Mouse (Mus musculus) cerebellum, postnatal 10 days (tissue): ENCODE measurements around the gene Xylb.
"Not testable (repeated sequence)": the region's sequence is repeated elsewhere in the genome, so short reads cannot be mapped to it uniquely, and the experiment has no call there.

Experiments
- DNase-seq, 2 experiments: peaks; one replicate each; pipeline ENCODE4 v3.0.0; 2021; ENCODE audit warnings: mixed read lengths in 2 of 2

Xylb gene

GRCm38 (mm10) chr9:119340909-119341816 is 16.0 kb upstream of the Xylb start, which contains the start of gene Myd88:
Gene Myd88 (minus strand): TSS chr9:119341411.
- DNase-seq, result peak; percentile 87 to 93

- no peak for DNase-seq
These were observed 14.5 kb upstream of the Xylb start for GRCm38 (mm10) chr9:119342728-119343127.

GRCm38 (mm10) chr9:119346376-119346775 is 10.8 kb upstream of the Xylb start:
- no peak for DNase-seq

GRCm38 (mm10) chr9:119350531-119350930 is 6.7 kb upstream of the Xylb start:
- no peak for DNase-seq

- DNase-seq, result no peak
These were observed 6.1 kb upstream of the Xylb start for GRCm38 (mm10) chr9:119350947-119351705.

- peak; percentile 86 to 92 for DNase-seq
These were observed 5.1 kb upstream of the Xylb start for GRCm38 (mm10) chr9:119352060-119352459.

- no peak for DNase-seq
These were observed 3.3 kb upstream of the Xylb start for GRCm38 (mm10) chr9:119353926-119354325.

GRCm38 (mm10) chr9:119355943-119356342 is 1.2 kb upstream of the Xylb start:
- DNase-seq, result no peak

GRCm38 (mm10) chr9:119358058-119358429 is 863 bp downstream of the Xylb start:
- DNase-seq, result peak in 1 of 2 experiments; percentile 29

- DNase-seq, result no peak
These were observed 4.2 kb downstream of the Xylb start for GRCm38 (mm10) chr9:119361416-119361815.

- no peak for DNase-seq
These were observed 6.0 kb downstream of the Xylb start for GRCm38 (mm10) chr9:119363229-119363628.

GRCm38 (mm10) chr9:119365284-119365683 is 8.1 kb downstream of the Xylb start, which contains the start of gene Slc22a14:
Gene Slc22a14 (minus strand): TSS chr9:119365553.
- no peak for DNase-seq

- no peak for DNase-seq
These were observed 11.2 kb downstream of the Xylb start for GRCm38 (mm10) chr9:119368367-119368766.

- not testable (repeated sequence) for DNase-seq
These were observed 13.6 kb downstream of the Xylb start for GRCm38 (mm10) chr9:119370770-119371169.

GRCm38 (mm10) chr9:119371251-119371650 is 14.1 kb downstream of the Xylb start:
- no peak for DNase-seq

- DNase-seq, result no peak
These were observed 17.8 kb downstream of the Xylb start for GRCm38 (mm10) chr9:119375008-119375407.

- no peak for DNase-seq
These were observed 18.4 kb downstream of the Xylb start for GRCm38 (mm10) chr9:119375556-119375955.

- no peak for DNase-seq
These were observed 21.1 kb downstream of the Xylb start for GRCm38 (mm10) chr9:119378231-119378630.

- no peak for DNase-seq
These were observed 25.4 kb downstream of the Xylb start for GRCm38 (mm10) chr9:119382603-119383002.

GRCm38 (mm10) chr9:119388956-119389355 is 31.8 kb downstream of the Xylb start:
- no peak for DNase-seq

GRCm38 (mm10) chr9:119390214-119390613 is 33.0 kb downstream of the Xylb start:
- DNase-seq, result no peak

GRCm38 (mm10) chr9:119394808-119395207 is 37.6 kb downstream of the Xylb start:
- DNase-seq, result no peak

- DNase-seq, result no peak
These were observed 44.2 kb downstream of the Xylb start for GRCm38 (mm10) chr9:119401351-119401750.

GRCm38 (mm10) chr9:119401801-119402214 is 44.6 kb downstream of the Xylb start, which contains the start of gene Acvr2b:
Gene Acvr2b (plus strand): TSS chr9:119402118.
- DNase-seq, result peak; percentile 98 to 99
